Mouse (Mus musculus): ENCODE data around the gene Cdkn2d. TPM values are rescaled to one million over a fixed set of nuclear protein-coding genes. Genes with fewer than 3 reads are reported as not detected.
"Not testable (repeated sequence)": the region's sequence is repeated elsewhere in the genome, so short reads cannot be mapped to it uniquely, and the experiment has no call there.

The Cdkn2d gene
- polyA plus RNA-seq, 1 experiment from 2014 or later = 125 TPM

DNA sequence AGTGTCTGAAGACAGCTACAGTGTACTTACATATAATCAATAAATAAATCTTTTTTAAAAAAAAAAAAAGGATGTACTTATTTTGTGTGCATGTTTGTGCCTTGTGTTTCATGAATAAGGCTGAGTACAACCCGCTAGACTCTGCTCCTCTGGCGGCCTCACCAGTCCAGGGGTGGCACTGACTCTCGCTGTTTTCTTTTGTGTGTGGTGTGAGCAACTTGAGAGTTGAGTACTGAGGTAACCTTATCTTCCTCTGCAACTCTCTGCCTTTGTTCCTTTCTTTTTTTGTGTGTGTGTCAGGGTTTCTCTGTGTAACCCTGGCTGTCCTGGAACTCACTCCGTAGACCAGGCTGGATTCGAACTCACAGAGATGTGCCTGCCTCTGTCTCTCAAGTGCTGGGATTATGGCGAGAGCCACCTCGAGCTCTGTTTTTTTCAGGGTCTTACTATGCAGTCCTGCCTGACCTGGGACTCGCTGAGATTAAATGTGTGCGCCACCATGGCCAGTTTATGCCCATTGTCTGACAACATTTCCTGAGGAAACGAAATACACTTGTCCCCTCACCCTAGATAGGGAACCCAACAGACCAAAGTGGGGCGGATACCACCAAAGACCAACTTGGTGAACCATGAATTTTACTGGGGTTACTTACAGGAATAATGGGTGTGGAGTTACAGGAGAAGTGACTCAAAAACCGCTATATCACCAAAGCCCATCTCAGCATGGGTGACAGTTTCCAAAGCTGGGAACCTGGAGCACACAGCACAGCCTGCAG lies 40.3 kb upstream of the Cdkn2d start:
- Histone ChIP-seq H3K9ac (replicated peaks; ENCODE audit: low read depth, low read length) (no peak overlapping the region), H3K9me3 (ENCODE audit: control insufficient read depth, low read length) (no peaks in the 10 kb centered on the region), H3K4me1 (ENCODE audit: control insufficient read depth, insufficient read depth, low read length) (peaks cover 6% of the 10 kb centered on the region; the same call in 1 of the 2 replicates), H3K27me3 (ENCODE audit: control insufficient read depth, insufficient read depth, low read length) (no peaks in the 10 kb centered on the region), H3K36me3 (ENCODE audit: control insufficient read depth, insufficient read depth, low read length) (no peaks in the 10 kb centered on the region), H3K4me2 (ENCODE audit: low read depth, low read length) (no peak overlapping the region), H3K4me3 (ENCODE audit: low read depth, low read length) (no peak overlapping the region), H3K27ac (ENCODE audit: low read depth, low read length) (no peak overlapping the region)
- ATAC-seq (ENCODE audit: low read depth) = no peak
- 90% methylated on average over 12 of the region's 12 CpGs for whole genome bisulfite sequencing

GRCm38 (mm10) chr9:21329699-21330289 lies 38.6 kb upstream of the Cdkn2d start:
- 92% methylated on average over 10 of the region's 10 CpGs for WGBS
- H3K4me2 ChIP-seq (ENCODE audit: low read depth, low read length) = no peak overlapping the region
- H3K9ac ChIP-seq (replicated peaks; ENCODE audit: low read depth, low read length) = no peak overlapping the region
- no peak overlapping the region for H3K27ac ChIP-seq (ENCODE audit: low read depth, low read length)
- H3K9me3 ChIP-seq (ENCODE audit: control insufficient read depth, low read length) = no peaks in the 10 kb centered on the region
- no peaks in the 10 kb centered on the region for H3K36me3 ChIP-seq (ENCODE audit: control insufficient read depth, insufficient read depth, low read length)
- no peak for ATAC-seq (ENCODE audit: low read depth)
- H3K4me3 ChIP-seq (ENCODE audit: low read depth, low read length) = no peak overlapping the region
- H3K4me1 ChIP-seq (ENCODE audit: control insufficient read depth, insufficient read depth, low read length) = peaks cover 6% of the 10 kb centered on the region; the same call in 1 of the 2 replicates
- no peaks in the 10 kb centered on the region for H3K27me3 ChIP-seq (ENCODE audit: control insufficient read depth, insufficient read depth, low read length)

DNA sequence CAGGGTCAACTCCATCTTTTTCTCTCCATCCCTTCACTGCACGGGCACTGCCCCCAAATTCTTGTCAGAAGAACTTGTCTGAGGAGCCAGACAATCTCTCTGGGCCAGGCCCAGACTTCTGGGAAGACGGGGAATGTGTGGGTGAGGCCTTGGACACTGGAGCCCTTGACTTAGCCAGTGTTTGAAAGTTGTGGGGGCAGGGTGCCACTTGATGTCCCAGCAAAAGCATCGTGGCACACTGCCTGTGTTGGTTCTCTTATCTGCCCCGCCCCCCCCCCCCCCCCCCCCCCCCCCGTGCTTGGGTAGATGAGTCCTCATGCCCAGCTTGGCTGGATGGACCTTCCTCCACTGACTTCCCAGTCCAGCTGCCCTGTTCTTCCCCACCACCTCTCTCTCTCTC lies 37.8 kb upstream of the Cdkn2d start:
- no peak overlapping the region for H3K4me2 ChIP-seq (ENCODE audit: low read depth, low read length)
- H3K4me1 ChIP-seq (ENCODE audit: control insufficient read depth, insufficient read depth, low read length) = peaks cover 6% of the 10 kb centered on the region; the same call in 1 of the 2 replicates
- no peaks in the 10 kb centered on the region for H3K36me3 ChIP-seq (ENCODE audit: control insufficient read depth, insufficient read depth, low read length)
- no peak for ATAC-seq (ENCODE audit: low read depth)
- WGBS = 69% methylated on average over 3 of the region's 5 CpGs
- H3K27me3 ChIP-seq (ENCODE audit: control insufficient read depth, insufficient read depth, low read length) = no peaks in the 10 kb centered on the region
- no peak overlapping the region for H3K4me3 ChIP-seq (ENCODE audit: low read depth, low read length)
- H3K9me3 ChIP-seq (ENCODE audit: control insufficient read depth, low read length) = no peaks in the 10 kb centered on the region
- no peak overlapping the region for H3K9ac ChIP-seq (replicated peaks; ENCODE audit: low read depth, low read length)
- no peak overlapping the region for H3K27ac ChIP-seq (ENCODE audit: low read depth, low read length)

GRCm38 (mm10) chr9:21328041-21328440 lies 36.8 kb upstream of the Cdkn2d start:
- no peaks in the 10 kb centered on the region for H3K9me3 ChIP-seq (ENCODE audit: control insufficient read depth, low read length)
- H3K4me1 ChIP-seq (ENCODE audit: control insufficient read depth, insufficient read depth, low read length) = peaks cover 6% of the 10 kb centered on the region; the same call in 1 of the 2 replicates
- no peak overlapping the region for H3K9ac ChIP-seq (replicated peaks; ENCODE audit: low read depth, low read length)
- no peak overlapping the region for H3K27ac ChIP-seq (ENCODE audit: low read depth, low read length)
- no peak overlapping the region for H3K4me2 ChIP-seq (ENCODE audit: low read depth, low read length)
- whole genome bisulfite sequencing = 82% methylated on average over 3 of the region's 3 CpGs
- no peaks in the 10 kb centered on the region for H3K27me3 ChIP-seq (ENCODE audit: control insufficient read depth, insufficient read depth, low read length)
- H3K36me3 ChIP-seq (ENCODE audit: control insufficient read depth, insufficient read depth, low read length) = no peaks in the 10 kb centered on the region
- no peak for ATAC-seq (ENCODE audit: low read depth)
- no peak overlapping the region for H3K4me3 ChIP-seq (ENCODE audit: low read depth, low read length)

DNA sequence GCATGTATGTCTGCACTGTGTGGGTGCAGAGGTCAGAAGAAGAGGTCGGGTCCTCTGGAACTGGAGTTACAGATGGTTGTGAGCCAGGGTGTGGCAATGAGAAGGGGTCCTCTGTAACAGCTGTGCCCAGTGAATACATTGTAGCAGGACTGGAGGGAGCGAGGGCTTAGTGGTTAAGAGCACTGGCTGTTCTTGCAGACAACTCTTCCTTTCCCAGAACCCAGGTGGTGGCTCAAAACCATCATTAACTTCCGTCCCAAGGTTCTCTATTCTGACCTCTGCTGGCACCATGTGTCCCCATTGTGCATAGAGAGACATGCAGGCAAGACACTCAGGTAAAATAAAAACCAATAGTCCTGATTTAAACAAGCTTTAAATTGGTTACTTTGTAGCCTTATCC lies 36.4 kb upstream of the Cdkn2d start:
- Histone ChIP-seq H3K4me3 (ENCODE audit: low read depth, low read length) (no peak overlapping the region), H3K9ac (replicated peaks; ENCODE audit: low read depth, low read length) (no peak overlapping the region), H3K9me3 (ENCODE audit: control insufficient read depth, low read length) (no peaks in the 10 kb centered on the region), H3K4me2 (ENCODE audit: low read depth, low read length) (no peak overlapping the region), H3K27ac (ENCODE audit: low read depth, low read length) (no peak overlapping the region), H3K4me1 (ENCODE audit: control insufficient read depth, insufficient read depth, low read length) (peaks cover 1% of the 10 kb centered on the region; the same call in 1 of the 2 replicates), H3K27me3 (ENCODE audit: control insufficient read depth, insufficient read depth, low read length) (no peaks in the 10 kb centered on the region), H3K36me3 (ENCODE audit: control insufficient read depth, insufficient read depth, low read length) (no peaks in the 10 kb centered on the region)
- no peak for ATAC-seq (ENCODE audit: low read depth)
- 75% methylated on average over 3 of the region's 3 CpGs for WGBS

DNA sequence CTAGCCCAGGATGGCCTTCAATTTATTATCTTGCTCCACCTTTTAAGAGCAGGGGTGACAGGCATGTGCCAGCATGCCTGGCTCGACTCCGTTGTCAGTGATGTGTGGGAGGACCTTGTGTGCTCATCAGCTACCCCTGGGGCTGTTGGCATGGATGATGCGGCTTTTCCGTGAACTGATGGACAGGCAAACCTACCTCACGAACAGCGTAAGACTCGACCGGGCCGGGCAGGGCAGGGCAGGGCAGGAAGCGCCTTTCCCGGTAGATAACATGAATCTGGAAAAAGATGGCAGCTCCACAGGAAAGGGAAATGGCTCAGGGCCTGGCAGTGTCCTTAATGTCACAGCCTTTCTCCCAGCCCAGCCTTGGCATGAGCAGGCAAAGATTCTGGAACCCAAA lies 33.1 kb upstream of the Cdkn2d start:
- Histone ChIP-seq H3K9ac (replicated peaks; ENCODE audit: low read depth, low read length) (no peak overlapping the region), H3K27ac (ENCODE audit: low read depth, low read length) (no peak overlapping the region), H3K4me3 (ENCODE audit: low read depth, low read length) (no peak overlapping the region), H3K4me1 (ENCODE audit: control insufficient read depth, insufficient read depth, low read length) (peaks cover 10% of the 10 kb centered on the region), H3K36me3 (ENCODE audit: control insufficient read depth, insufficient read depth, low read length) (no peaks in the 10 kb centered on the region), H3K27me3 (ENCODE audit: control insufficient read depth, insufficient read depth, low read length) (no peaks in the 10 kb centered on the region), H3K9me3 (ENCODE audit: control insufficient read depth, low read length) (no peaks in the 10 kb centered on the region), H3K4me2 (ENCODE audit: low read depth, low read length) (no peak overlapping the region)
- 90% methylated on average over 11 of the region's 11 CpGs for WGBS
- no peak for ATAC-seq (ENCODE audit: low read depth)

- not testable (repeated sequence) for H3K36me3 ChIP-seq (ENCODE audit: control insufficient read depth, insufficient read depth, low read length); H3K9ac ChIP-seq (replicated peaks; ENCODE audit: low read depth, low read length); H3K9me3 ChIP-seq (ENCODE audit: control insufficient read depth, low read length); ATAC-seq (ENCODE audit: low read depth); H3K27ac ChIP-seq (ENCODE audit: low read depth, low read length); H3K27me3 ChIP-seq (ENCODE audit: control insufficient read depth, insufficient read depth, low read length); H3K4me3 ChIP-seq (ENCODE audit: low read depth, low read length); H3K4me2 ChIP-seq (ENCODE audit: low read depth, low read length)
- WGBS = 90% methylated on average over 7 of the region's 8 CpGs
- H3K4me1 ChIP-seq (ENCODE audit: control insufficient read depth, insufficient read depth, low read length) = peaks cover 10% of the 10 kb centered on the region
These were observed 31.7 kb upstream of the Cdkn2d start for GRCm38 (mm10) chr9:21322917-21323297.

DNA sequence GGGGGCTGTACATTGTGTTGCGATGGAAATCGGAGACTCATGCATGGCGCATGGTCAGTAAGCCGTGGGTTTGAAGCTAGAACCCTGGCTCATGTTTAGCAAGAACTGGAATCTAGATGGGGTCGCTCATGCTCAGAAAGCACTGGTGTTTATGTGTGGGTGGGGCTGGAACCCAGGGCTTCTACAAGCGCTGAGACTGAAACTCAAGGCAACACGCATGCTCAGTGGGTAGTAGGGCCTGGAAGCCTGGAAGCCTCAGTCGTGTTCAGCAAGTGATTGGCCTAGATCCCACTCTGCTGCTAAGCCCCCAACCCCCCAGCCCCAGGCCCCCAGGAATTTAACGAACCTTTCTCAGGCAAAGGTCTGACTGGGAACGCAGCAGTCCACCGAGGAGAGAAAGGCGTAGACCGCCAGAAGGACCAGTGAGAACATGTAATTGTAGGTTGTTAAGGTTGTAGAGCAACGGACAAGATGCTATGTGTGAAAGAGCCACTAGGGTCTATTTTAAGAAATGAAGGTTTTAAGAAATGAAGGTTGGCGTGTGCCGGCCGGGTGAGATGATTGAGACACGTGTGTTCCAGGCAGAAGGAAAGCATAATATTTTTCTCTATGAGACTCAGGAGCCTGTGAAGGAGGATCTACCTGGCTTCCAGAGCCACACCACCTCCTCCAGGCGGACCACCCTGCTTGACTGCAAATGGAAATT lies 31.2 kb upstream of the Cdkn2d start:
- Histone ChIP-seq H3K4me2 (ENCODE audit: low read depth, low read length) (peak overlapping the region; percentile 79; the same call in 1 of the 2 replicates), H3K27me3 (ENCODE audit: control insufficient read depth, insufficient read depth, low read length) (no peaks in the 10 kb centered on the region), H3K4me3 (ENCODE audit: low read depth, low read length) (peak overlapping the region; percentile 69; the same call in 1 of the 2 replicates), H3K9ac (replicated peaks; ENCODE audit: low read depth, low read length) (no peak overlapping the region), H3K36me3 (ENCODE audit: control insufficient read depth, insufficient read depth, low read length) (no peaks in the 10 kb centered on the region), H3K9me3 (ENCODE audit: control insufficient read depth, low read length) (no peaks in the 10 kb centered on the region), H3K27ac (ENCODE audit: low read depth, low read length) (no peak overlapping the region), H3K4me1 (ENCODE audit: control insufficient read depth, insufficient read depth, low read length) (peaks cover 10% of the 10 kb centered on the region)
- ATAC-seq (ENCODE audit: low read depth) = no peak
- 80% methylated on average over 19 of the region's 19 CpGs for WGBS

GRCm38 (mm10) chr9:21321513-21321835 lies 30.3 kb upstream of the Cdkn2d start:
- Histone ChIP-seq H3K9me3 (ENCODE audit: control insufficient read depth, low read length) (no peaks in the 10 kb centered on the region), H3K27me3 (ENCODE audit: control insufficient read depth, insufficient read depth, low read length) (no peaks in the 10 kb centered on the region), H3K9ac (replicated peaks; ENCODE audit: low read depth, low read length) (peak overlapping the region; percentile 73), H3K27ac (ENCODE audit: low read depth, low read length) (no peak overlapping the region), H3K4me1 (ENCODE audit: control insufficient read depth, insufficient read depth, low read length) (peaks cover 10% of the 10 kb centered on the region), H3K4me3 (ENCODE audit: low read depth, low read length) (peak overlapping the region; percentile 69), H3K36me3 (ENCODE audit: control insufficient read depth, insufficient read depth, low read length) (no peaks in the 10 kb centered on the region), H3K4me2 (ENCODE audit: low read depth, low read length) (peak overlapping the region; percentile 79)
- ATAC-seq (ENCODE audit: low read depth) = no peak
- WGBS = 22% methylated on average over 6 of the region's 6 CpGs
